Mouse (Mus musculus) olfactory bulb, adult 2 months (tissue): ENCODE results near the gene Gabrb2. TPM values are rescaled to one million over a fixed set of nuclear protein-coding genes. Genes with fewer than 3 reads are reported as not detected.

Source experiments
- H3K27ac ChIP-seq: fragments of 200-500 bp; 2 replicates; pipeline ENCODE4 v1.5.1; 2012; ENCODE audit warnings: low read depth, low read length; ENCODE audit not compliant: insufficient read depth
- H3K4me1 ChIP-seq: fragments of 200-500 bp; 2 replicates; pipeline ENCODE4 v1.6.1; 2012; ENCODE audit warnings: low read length; ENCODE audit not compliant: control insufficient read depth, insufficient read depth
- H3K4me3 ChIP-seq: fragments of 200-500 bp; 2 replicates; pipeline ENCODE4 v1.5.1; 2012; ENCODE audit warnings: mild to moderate bottlenecking, low read depth, low read length, moderate library complexity; ENCODE audit not compliant: insufficient read depth
- CTCF ChIP-seq: fragments of 200-500 bp; IDR thresholded peaks from 2 replicates; pipeline ENCODE4 v1.5.1; 2012; ENCODE audit warnings: low read depth, mild to moderate bottlenecking, low read length, moderate library complexity; ENCODE audit not compliant: insufficient read depth
- POLR2A ChIP-seq: fragments of 200-500 bp; IDR thresholded peaks from 2 replicates; pipeline ENCODE4 v1.6.1; 2012; ENCODE audit warnings: mild to moderate bottlenecking, low read depth, low read length, moderate library complexity; ENCODE audit not compliant: insufficient read depth
- WGBS: fragments of 180-500 bp; shearing (Covaris S2); methylation state at CpG from one replicate; pipeline ENCODE4 v1.1.7; 2018; 5-methylcytosine and 5-hydroxymethylcytosine counted together
- polyA plus RNA-seq: library from polyadenylated mRNA; stranded (reverse); fragments of >200 nt; gene quantifications from 2 replicates; pipeline ENCODE4 v1.2.4, GENCODE M21; 2012; ENCODE audit warnings: low replicate concordance; ENCODE audit not compliant: missing spikeins, insufficient read depth, insufficient read length

The Gabrb2 gene
- polyA plus RNA-seq, 1 experiment, result not detected

DNA sequence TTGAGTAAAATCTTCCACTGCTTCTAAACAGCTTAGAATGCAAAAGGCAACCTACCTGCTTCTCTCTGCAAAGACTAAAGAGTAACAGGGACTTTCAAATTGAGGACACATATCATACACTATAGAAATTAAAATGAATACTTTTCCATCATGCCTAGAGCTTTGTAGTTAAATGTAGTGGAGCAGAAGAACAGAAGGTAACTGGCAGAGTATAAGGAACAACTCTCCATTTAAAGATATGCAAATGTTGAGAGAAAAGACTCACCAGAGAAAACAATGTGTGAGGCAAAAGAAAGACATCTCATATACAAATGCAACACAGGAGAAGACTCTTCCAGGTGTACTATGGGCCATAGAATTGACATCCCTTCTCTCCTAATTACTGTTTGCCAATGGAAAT, 232.0 kb downstream of the Gabrb2 start:
- Histone ChIP-seq H3K4me3 (no peak overlapping the region), H3K27ac (no peak overlapping the region), H3K4me1 (no peaks in the 10 kb centered on the region)
- TF ChIP-seq POLR2A (no peak), CTCF (no peak)

DNA sequence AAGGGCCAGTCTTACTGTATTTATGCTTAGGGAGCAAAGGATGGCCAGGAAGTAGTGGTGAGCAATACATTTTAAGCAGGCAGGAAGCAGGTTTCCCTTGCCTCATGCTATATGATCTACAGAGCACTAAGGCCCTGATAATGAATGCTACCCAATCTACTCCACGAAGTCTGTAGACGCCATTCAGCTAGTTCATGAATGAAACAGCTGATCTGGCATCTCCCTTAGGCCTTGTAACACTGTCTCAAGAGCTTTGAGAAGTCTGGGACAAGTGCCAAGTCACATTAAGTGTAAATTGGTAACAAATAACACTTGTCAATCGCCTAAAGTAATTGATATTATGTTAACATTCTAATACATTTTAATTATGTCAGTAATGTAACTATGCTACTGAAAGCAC, 234.6 kb downstream of the Gabrb2 start:
- 23% methylated on average over 3 of the region's 3 CpGs for WGBS
- Histone ChIP-seq H3K4me3 (no peak overlapping the region), H3K27ac (no peak overlapping the region), H3K4me1 (no peaks in the 10 kb centered on the region)
- TF ChIP-seq CTCF (no peak), POLR2A (no peak)

DNA sequence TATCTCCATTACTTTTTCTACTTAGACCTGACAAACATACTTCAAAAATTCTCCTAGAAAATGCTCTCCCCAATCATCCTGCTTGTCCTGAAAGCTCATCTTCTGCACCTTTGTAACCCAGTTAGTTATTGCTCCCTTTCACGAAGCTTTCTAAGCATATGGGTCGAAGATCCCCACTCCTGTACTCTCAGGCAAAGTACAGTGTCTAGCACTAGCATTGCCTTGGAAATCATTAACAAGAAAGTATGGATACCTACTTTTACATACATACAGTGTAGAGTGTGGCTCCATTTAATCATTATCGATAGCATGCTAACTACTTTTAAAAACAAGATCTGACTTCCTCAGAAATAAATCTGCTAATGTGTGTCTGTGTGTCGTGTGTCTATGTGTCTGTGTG, 249.1 kb downstream of the Gabrb2 start:
- no peak overlapping the region for H3K27ac ChIP-seq
- H3K4me3 ChIP-seq, result no peak overlapping the region
- 94% methylated on average over 4 of the region's 4 CpGs for WGBS
- no peaks in the 10 kb centered on the region for H3K4me1 ChIP-seq
- TF ChIP-seq CTCF, result no peak
- no peak for TF ChIP-seq POLR2A

Other genes starting within 250 kb of the Gabrb2 start
- not detected in 2 replicates for gene Gabra1, start 236.8 kb upstream of the Gabrb2 start, polyA plus RNA-seq
- not detected in 2 replicates for gene Gabra6, start 98.7 kb upstream of the Gabrb2 start, polyA plus RNA-seq